Mouse (Mus musculus) liver, embryonic 14.5 days (tissue): ENCODE measurements at regions not wholly inside any gene's neighbourhood (a gene's known extent, or its start where the extent isn't known, plus 50 kb on each side); places are given as distances from the start of the nearest gene placed in this dataset.

Source experiments
- ATAC-seq: fragments of 200-750 bp; cut with Nextera tagmentation; 2 replicates; pipeline ENCODE4 v1.8.0; 2017; ENCODE audit warnings: moderate number of reproducible peaks, mild to moderate bottlenecking, moderate library complexity; ENCODE audit not compliant: insufficient read depth
- DNase-seq, 3 experiments: peaks; one replicate each; pipeline ENCODE4 v3.0.0-alpha.2; 2012 to 2013; ENCODE audit warnings: low read depth in 3 of 3, low spot score in 3 of 3
- H3K27ac ChIP-seq: fragments of 300-500 bp; sonication (generic); 2 replicates; pipeline ENCODE4 v1.5.1; 2014; ENCODE audit warnings: moderate library complexity, mild to moderate bottlenecking, control low read depth, inconsistent platforms
- H3K27me3 ChIP-seq: fragments of 300-500 bp; sonication (generic); 2 replicates; pipeline ENCODE4 v1.6.1; 2014; ENCODE audit warnings: mild to moderate bottlenecking, low read length, moderate library complexity; ENCODE audit not compliant: control insufficient read depth, insufficient read depth
- H3K36me3 ChIP-seq: fragments of 300-500 bp; sonication (generic); replicated peaks from 2 replicates; pipeline ENCODE4 v1.6.1; 2014; ENCODE audit warnings: low read depth; ENCODE audit not compliant: control insufficient read depth, insufficient read depth
- H3K4me1 ChIP-seq, 2 experiments: fragments of 200-500 bp in 1 of 2; fragments of 300-500 bp in 1 of 2; sonication (generic) in 1 of 2; replicated peaks; 2 replicates each; pipeline ENCODE4 v1.6.1; 2012 to 2014; ENCODE audit warnings: antibody characterized with exemption in 1 of 2, inconsistent platforms in 1 of 2, low read length in 1 of 2; ENCODE audit not compliant: control insufficient read depth in 2 of 2, insufficient read depth in 2 of 2
- H3K4me2 ChIP-seq: fragments of 300-500 bp; sonication (generic); 2 replicates; pipeline ENCODE4 v1.6.1; 2014; ENCODE audit warnings: low read depth, mild to moderate bottlenecking, control low read depth, moderate library complexity
- H3K4me3 ChIP-seq, 2 experiments: fragments of 200-500 bp in 1 of 2; fragments of 300-500 bp in 1 of 2; sonication (generic) in 1 of 2; 2 replicates each; pipeline ENCODE4 v1.5.1; 2012 to 2014; ENCODE audit warnings: low read depth in 2 of 2, low read length in 2 of 2, mild to moderate bottlenecking in 2 of 2, control low read depth in 1 of 2, inconsistent platforms in 1 of 2, moderate library complexity in 1 of 2; ENCODE audit not compliant: insufficient read depth in 1 of 2
- H3K9ac ChIP-seq: fragments of 300-500 bp; sonication (generic); replicated peaks from 2 replicates; pipeline ENCODE4 v1.6.1; 2014; ENCODE audit warnings: mild to moderate bottlenecking, control low read depth, moderate library complexity
- H3K9me3 ChIP-seq: fragments of 300-500 bp; sonication (generic); 2 replicates; pipeline ENCODE4 v1.6.1; 2016; ENCODE audit warnings: low read length, mixed read lengths; ENCODE audit not compliant: control insufficient read depth
- CTCF ChIP-seq: IDR thresholded peaks from 2 replicates; pipeline ENCODE4 v1.5.1; 2016; ENCODE audit warnings: antibody characterized with exemption, low read depth, control low read depth
- EP300 ChIP-seq: IDR thresholded peaks from 2 replicates; pipeline ENCODE4 v1.6.1; 2016; ENCODE audit warnings: antibody characterized with exemption, low read depth
- WGBS: fragments of 180-500 bp; shearing (Covaris S2); extraction: QIAGEN DNeasy Blood & Tissue Kit; methylation state at CpG from one replicate; pipeline ENCODE4 v1.1.7; 2014; ENCODE audit not compliant: insufficient replicate concordance; 5-methylcytosine and 5-hydroxymethylcytosine counted together

DNA sequence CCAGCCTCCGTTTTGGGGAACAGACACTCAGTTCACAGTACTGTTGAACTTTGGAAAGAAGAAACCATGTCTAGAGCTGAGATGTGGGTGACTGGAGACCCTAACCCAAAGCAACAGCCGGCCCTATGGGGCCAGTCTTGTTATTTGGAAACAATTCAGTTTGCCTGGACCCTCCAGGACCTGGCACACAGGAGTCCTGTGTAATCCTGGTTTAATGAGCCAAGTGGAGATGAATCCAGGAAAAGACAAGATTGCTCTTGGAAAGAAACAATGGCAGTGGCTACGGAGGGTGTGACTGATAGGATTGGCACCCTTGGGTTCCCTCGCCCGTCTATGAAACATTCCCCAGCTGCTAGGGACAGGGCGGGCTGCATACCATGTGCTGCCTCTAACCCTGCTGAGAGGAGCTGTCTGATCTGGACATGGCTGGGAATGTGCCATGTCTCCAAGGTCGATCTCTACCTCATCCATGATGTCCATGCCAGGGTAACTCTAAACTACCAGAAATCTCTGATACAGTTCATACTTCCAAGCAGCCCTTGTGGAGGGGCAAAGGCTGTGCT, 104.6 kb upstream of the Zmiz1 start:
- Histone ChIP-seq H3K36me3 (no peaks in the 10 kb centered on the region), H3K27ac (no peak overlapping the region)
- no peak for TF ChIP-seq EP300
- no peak for TF ChIP-seq CTCF

DNA sequence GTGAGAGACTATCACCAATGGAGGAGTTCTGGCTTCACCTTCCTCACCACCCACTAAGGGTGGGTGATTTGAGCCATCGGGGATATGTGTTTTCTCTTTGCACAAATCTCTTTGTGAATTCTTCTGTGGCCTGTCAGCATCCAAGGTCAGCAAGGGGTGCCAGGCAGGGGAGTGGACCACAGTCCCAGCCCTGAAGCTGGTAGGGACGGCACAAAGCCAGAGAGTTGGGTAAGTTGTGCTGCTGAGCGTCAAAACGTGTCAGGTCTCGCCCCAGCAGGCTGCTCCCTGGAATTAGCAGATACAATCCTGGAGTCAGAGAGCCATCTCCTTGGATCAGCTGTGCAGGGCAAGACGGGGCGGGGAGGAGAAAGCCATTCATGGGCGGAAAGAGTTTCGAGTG, 101.2 kb upstream of the Zmiz1 start:
- no peaks in the 10 kb centered on the region for H3K4me1 ChIP-seq
- no peak overlapping the region for H3K9ac ChIP-seq
- H3K4me3 ChIP-seq = no peak overlapping the region
- no peak overlapping the region for H3K27ac ChIP-seq
- no peaks in the 10 kb centered on the region for H3K27me3 ChIP-seq
- DNase-seq = no peak
- H3K4me2 ChIP-seq = no peak overlapping the region
- TF ChIP-seq EP300 (no peak), CTCF (no peak)
- no peak for ATAC-seq
- H3K9me3 ChIP-seq = no peaks in the 10 kb centered on the region
- H3K36me3 ChIP-seq = no peaks in the 10 kb centered on the region
- WGBS = 61% methylated on average over 9 of the region's 9 CpGs

More for the DNA sequence above, 104.6 kb upstream of the Zmiz1 start:
- no peak overlapping the region for H3K9ac ChIP-seq
- H3K4me1 ChIP-seq = no peaks in the 10 kb centered on the region
- ATAC-seq = no peak
- WGBS = 61% methylated on average over 7 of the region's 7 CpGs
- H3K4me2 ChIP-seq = no peak overlapping the region
- DNase-seq = no peak
- H3K9me3 ChIP-seq = no peaks in the 10 kb centered on the region
- H3K4me3 ChIP-seq = no peak overlapping the region
- H3K27me3 ChIP-seq = no peaks in the 10 kb centered on the region

DNA sequence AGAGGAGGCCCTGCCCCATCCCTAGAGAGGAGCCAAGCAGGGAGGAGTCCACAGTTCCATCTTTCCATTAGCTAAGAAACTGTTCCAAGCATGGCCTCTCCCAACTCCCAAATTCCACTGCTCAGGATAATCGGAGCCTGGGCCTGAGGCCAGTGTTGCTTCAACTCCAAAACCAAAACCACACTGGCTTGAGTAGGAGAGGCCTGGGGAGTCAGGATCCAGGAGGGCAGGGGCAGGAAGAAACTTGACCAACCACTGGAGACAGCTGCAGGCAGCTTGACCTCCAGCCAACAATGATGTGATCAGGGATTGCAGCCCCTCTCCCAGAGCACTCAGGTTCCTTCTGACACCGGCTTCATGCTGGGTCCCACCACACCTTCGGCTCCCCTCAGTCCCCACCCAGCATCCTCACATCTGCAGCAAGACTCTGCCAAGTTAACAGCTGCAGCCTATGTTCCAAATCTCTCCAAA, 99.1 kb upstream of the Zmiz1 start:
- H3K4me2 ChIP-seq = no peak overlapping the region
- no peak overlapping the region for H3K9ac ChIP-seq
- no peak overlapping the region for H3K27ac ChIP-seq
- no peak for DNase-seq
- no peaks in the 10 kb centered on the region for H3K36me3 ChIP-seq
- no peaks in the 10 kb centered on the region for H3K4me1 ChIP-seq
- no peak overlapping the region for H3K4me3 ChIP-seq
- TF ChIP-seq CTCF (no peak), EP300 (no peak)
- H3K9me3 ChIP-seq = no peaks in the 10 kb centered on the region
- 59% methylated on average over 3 of the region's 3 CpGs for WGBS
- no peak for ATAC-seq
- no peaks in the 10 kb centered on the region for H3K27me3 ChIP-seq

DNA sequence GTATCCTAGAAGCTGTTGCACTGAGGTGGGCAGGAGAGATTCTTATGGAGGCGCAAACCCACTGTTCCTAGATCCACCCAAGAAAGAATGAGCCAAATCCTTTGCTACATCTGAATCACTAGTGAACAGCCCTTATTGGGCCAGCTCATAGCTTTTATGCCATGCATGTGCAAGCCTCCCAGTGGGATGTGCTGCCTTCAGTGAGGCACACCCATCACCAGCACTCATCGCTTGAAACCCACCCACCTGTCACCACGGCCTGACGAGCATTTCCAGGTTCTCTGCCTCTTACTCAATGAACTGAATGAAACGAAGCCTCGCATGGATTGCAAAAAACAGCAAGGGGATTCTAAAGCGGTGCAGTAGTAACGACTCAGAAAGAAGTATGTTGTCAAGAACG, 98.3 kb upstream of the Zmiz1 start:
- Histone ChIP-seq H3K4me1 (peaks cover 0 to 2% of the 10 kb centered on the region in 2 experiments; a peak in 1 of 4 replicates), H3K36me3 (no peaks in the 10 kb centered on the region), H3K9ac (no peak overlapping the region), H3K27ac (no peak overlapping the region), H3K9me3 (no peaks in the 10 kb centered on the region), H3K27me3 (no peaks in the 10 kb centered on the region), H3K4me2 (no peak overlapping the region), H3K4me3 (no peak overlapping the region)
- whole genome bisulfite sequencing = 68% methylated on average over 9 of the region's 9 CpGs
- TF ChIP-seq EP300 (no peak), CTCF (no peak)
- ATAC-seq = no peak
- no peak for DNase-seq

DNA sequence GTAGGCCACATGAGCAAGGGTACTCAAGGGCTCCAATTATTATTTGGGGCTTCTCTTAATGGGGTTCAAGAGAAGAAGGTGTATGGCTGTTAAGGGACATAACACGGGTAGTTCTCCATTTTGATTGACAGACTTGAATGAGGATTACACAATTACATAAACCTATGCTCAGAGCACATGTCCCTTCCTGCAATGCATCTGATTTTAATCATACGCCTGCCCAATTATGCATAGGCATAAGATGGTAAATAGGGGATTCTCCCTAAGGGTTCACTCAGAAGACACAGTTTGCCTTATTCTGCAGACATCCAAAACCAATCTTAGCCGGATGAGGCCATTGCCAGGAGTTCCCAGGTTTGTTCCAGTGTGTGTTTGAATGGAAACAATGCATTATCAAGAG, 97.9 kb upstream of the Zmiz1 start:
- H3K4me2 ChIP-seq = no peak overlapping the region
- H3K4me1 ChIP-seq = peaks cover 0 to 2% of the 10 kb centered on the region in 2 experiments; a peak in 1 of 4 replicates
- TF ChIP-seq CTCF = no peak
- TF ChIP-seq EP300 = no peak
- no peak for DNase-seq
- H3K27ac ChIP-seq = no peak overlapping the region
- no peak for ATAC-seq
- H3K9me3 ChIP-seq = no peaks in the 10 kb centered on the region
- H3K36me3 ChIP-seq = no peaks in the 10 kb centered on the region
- no peak overlapping the region for H3K4me3 ChIP-seq
- H3K27me3 ChIP-seq = no peaks in the 10 kb centered on the region
- WGBS = 54% methylated on average over 3 of the region's 3 CpGs
- H3K9ac ChIP-seq = no peak overlapping the region
